Mouse (Mus musculus) layer of hippocampus, adult 18-20 months (tissue): ENCODE measurements at regions not wholly inside any gene's neighbourhood (a gene's known extent, or its start where the extent isn't known, plus 50 kb on each side); places are given as distances from the start of the nearest gene placed in this dataset.
"Not testable (repeated sequence)": the region's sequence is repeated elsewhere in the genome, so short reads cannot be mapped to it uniquely, and the experiment has no call there.

Experiments used
- DNase-seq, 2 experiments: peaks; one replicate each; pipeline ENCODE4 v3.0.0; 2022; ENCODE audit warnings: low spot score in 2 of 2

- peak; percentile 8 to 61 for DNase-seq
Observed at GRCm38 (mm10) chr13:96327707-96328106, 60.4 kb upstream of the Poc5 start.

GRCm38 (mm10) chr13:96324636-96325035 lies 63.5 kb upstream of the Poc5 start:
- no peak for DNase-seq

GRCm38 (mm10) chr13:96317161-96317560 lies 70.9 kb upstream of the Poc5 start:
- not testable (repeated sequence) for DNase-seq

GRCm38 (mm10) chr13:96313241-96313640 lies 74.9 kb upstream of the Poc5 start:
- DNase-seq: no peak

- no peak for DNase-seq
Observed at GRCm38 (mm10) chr13:96302495-96302894, 85.6 kb upstream of the Poc5 start.

GRCm38 (mm10) chr13:96287797-96288196 lies 100.3 kb upstream of the Poc5 start:
- peak in 1 of 2 experiments; percentile 34 for DNase-seq

- DNase-seq: no peak
Observed at GRCm38 (mm10) chr13:96269946-96270345, 118.1 kb upstream of the Poc5 start.

- DNase-seq: no peak
Observed at GRCm38 (mm10) chr13:96256001-96256400, 123.6 kb upstream of the Sv2c start.

GRCm38 (mm10) chr13:96254391-96254790 lies 122.0 kb upstream of the Sv2c start:
- DNase-seq: no peak

GRCm38 (mm10) chr13:96220763-96221162 lies 88.4 kb upstream of the Sv2c start:
- no peak for DNase-seq

GRCm38 (mm10) chr13:96215496-96215895 lies 83.1 kb upstream of the Sv2c start:
- no peak for DNase-seq

GRCm38 (mm10) chr13:96215046-96215445 lies 82.7 kb upstream of the Sv2c start:
- no peak for DNase-seq

GRCm38 (mm10) chr13:96206072-96206471 lies 73.7 kb upstream of the Sv2c start:
- no peak for DNase-seq

- peak in 1 of 2 experiments; percentile 25 for DNase-seq
Observed at GRCm38 (mm10) chr13:96188618-96189017, 56.2 kb upstream of the Sv2c start.
